Mouse (Mus musculus): Measurements from ENCODE around the gene Olfr705. TPM values are rescaled to one million over a fixed set of nuclear protein-coding genes. Genes with fewer than 3 reads are reported as not detected.
"Not testable (repeated sequence)": the region's sequence is repeated elsewhere in the genome, so short reads cannot be mapped to it uniquely, and the experiment has no call there.

Gene Olfr705
- not detected in 2 replicates for polyA plus RNA-seq (2015; fragmentation: Nextera tagmentation; extraction: Ambion mirVana)

GRCm38 (mm10) chr7:106876791-106877190 is at the start of gene Olfr705:
Gene Olfr705, minus strand, starts transcription at chr7:106876891.
- no peaks in the 10 kb centered on the region for H3K9me3 ChIP-seq (ENCODE audit: control insufficient read depth)
- no peaks in the 10 kb centered on the region for H3K4me1 ChIP-seq (replicated peaks; ENCODE audit: control insufficient read depth, insufficient read depth, low read length)
- no peak within 1 kb of the TSS for H3K27ac ChIP-seq (ENCODE audit: low read depth, low read length)
- H3K9ac ChIP-seq (ENCODE audit: low read depth, low read length), result no peak within 1 kb of the TSS
- H3K4me2 ChIP-seq (replicated peaks; ENCODE audit: low read depth), result no peak within 1 kb of the TSS
- H3K4me3 ChIP-seq (ENCODE audit: low read depth, low read length), result no peak within 1 kb of the TSS
- no peak for TF ChIP-seq CTCF (IDR thresholded peaks at IDR 0.05; ENCODE audit: low read depth)
- 73% methylated on average over 3 of the region's 3 CpGs for WGBS
- no peaks in the 10 kb centered on the region for H3K27me3 ChIP-seq (replicated peaks; ENCODE audit: control insufficient read depth, insufficient read depth, low read length)
- no peaks in the 10 kb centered on the region for H3K36me3 ChIP-seq (ENCODE audit: control insufficient read depth, insufficient read depth)
- ATAC-seq, result no peak

GRCm38 (mm10) chr7:106920961-106921360 is 44.3 kb upstream of the Olfr705 start:
- ATAC-seq; H3K27ac ChIP-seq (ENCODE audit: low read depth, low read length); H3K4me3 ChIP-seq (ENCODE audit: low read depth, low read length); H3K9ac ChIP-seq (ENCODE audit: low read depth, low read length); H3K9me3 ChIP-seq (ENCODE audit: control insufficient read depth); H3K4me2 ChIP-seq (replicated peaks; ENCODE audit: low read depth); H3K27me3 ChIP-seq (replicated peaks; ENCODE audit: control insufficient read depth, insufficient read depth, low read length); H3K4me1 ChIP-seq (replicated peaks; ENCODE audit: control insufficient read depth, insufficient read depth, low read length); H3K36me3 ChIP-seq (ENCODE audit: control insufficient read depth, insufficient read depth): not testable (repeated sequence)
- WGBS, result 85% methylated on average over 7 of the region's 7 CpGs

- no peak within 1 kb of the TSS for H3K4me2 ChIP-seq (replicated peaks; ENCODE audit: low read depth)
- no peak within 1 kb of the TSS for H3K4me3 ChIP-seq (ENCODE audit: low read depth, low read length)
- H3K9me3 ChIP-seq (ENCODE audit: control insufficient read depth), result no peaks in the 10 kb centered on the region
- no peaks in the 10 kb centered on the region for H3K4me1 ChIP-seq (replicated peaks; ENCODE audit: control insufficient read depth, insufficient read depth, low read length)
- peak; percentile 36 for TF ChIP-seq CTCF (IDR thresholded peaks at IDR 0.05; ENCODE audit: low read depth)
- no peaks in the 10 kb centered on the region for H3K27me3 ChIP-seq (replicated peaks; ENCODE audit: control insufficient read depth, insufficient read depth, low read length)
- ATAC-seq, result no peak
- 59% methylated on average over 2 of the region's 2 CpGs for WGBS
- no peaks in the 10 kb centered on the region for H3K36me3 ChIP-seq (ENCODE audit: control insufficient read depth, insufficient read depth)
- no peak within 1 kb of the TSS for H3K9ac ChIP-seq (ENCODE audit: low read depth, low read length)
- H3K27ac ChIP-seq (ENCODE audit: low read depth, low read length), result no peak within 1 kb of the TSS
Measured at GRCm38 (mm10) chr7:106907676-106908075, 31.0 kb upstream of the Olfr705 start, which contains the start of gene Olfr1532-ps1. Gene Olfr1532-ps1, plus strand, starts transcription at chr7:106908001.

- 84% methylated on average over 3 of the region's 3 CpGs for WGBS
- H3K4me2 ChIP-seq (replicated peaks; ENCODE audit: low read depth), result not testable (repeated sequence)
Measured at GRCm38 (mm10) chr7:106901141-106901540, 24.4 kb upstream of the Olfr705 start, which contains the start of gene Olfr707. Gene Olfr707, minus strand, starts transcription at chr7:106901241.

GRCm38 (mm10) chr7:106888062-106888461 is 11.4 kb upstream of the Olfr705 start, which contains the start of gene Olfr706:
Gene Olfr706, minus strand, starts transcription at chr7:106888162.
- Histone ChIP-seq H3K9me3 (ENCODE audit: control insufficient read depth) (no peaks in the 10 kb centered on the region), H3K36me3 (ENCODE audit: control insufficient read depth, insufficient read depth) (no peaks in the 10 kb centered on the region), H3K27ac (ENCODE audit: low read depth, low read length) (no peak within 1 kb of the TSS), H3K27me3 (replicated peaks; ENCODE audit: control insufficient read depth, insufficient read depth, low read length) (no peaks in the 10 kb centered on the region), H3K4me2 (replicated peaks; ENCODE audit: low read depth) (no peak within 1 kb of the TSS), H3K4me1 (replicated peaks; ENCODE audit: control insufficient read depth, insufficient read depth, low read length) (no peaks in the 10 kb centered on the region), H3K9ac (ENCODE audit: low read depth, low read length) (no peak within 1 kb of the TSS), H3K4me3 (ENCODE audit: low read depth, low read length) (no peak within 1 kb of the TSS)
- 84% methylated on average over 2 of the region's 2 CpGs for WGBS
- TF ChIP-seq CTCF (IDR thresholded peaks at IDR 0.05; ENCODE audit: low read depth), result no peak
- no peak for ATAC-seq

More at GRCm38 (mm10) chr7:106901141-106901540, 24.4 kb upstream of the Olfr705 start, which contains the start of gene Olfr707:
- H3K4me3 ChIP-seq (ENCODE audit: low read depth, low read length); H3K9me3 ChIP-seq (ENCODE audit: control insufficient read depth); H3K27me3 ChIP-seq (replicated peaks; ENCODE audit: control insufficient read depth, insufficient read depth, low read length); H3K27ac ChIP-seq (ENCODE audit: low read depth, low read length); H3K36me3 ChIP-seq (ENCODE audit: control insufficient read depth, insufficient read depth); ATAC-seq; H3K9ac ChIP-seq (ENCODE audit: low read depth, low read length); H3K4me1 ChIP-seq (replicated peaks; ENCODE audit: control insufficient read depth, insufficient read depth, low read length): not testable (repeated sequence)

- TF ChIP-seq CTCF (IDR thresholded peaks at IDR 0.05; ENCODE audit: low read depth), result no peak
- Histone ChIP-seq H3K9ac (ENCODE audit: low read depth, low read length) (no peak within 1 kb of the TSS), H3K9me3 (ENCODE audit: control insufficient read depth) (no peaks in the 10 kb centered on the region), H3K27me3 (replicated peaks; ENCODE audit: control insufficient read depth, insufficient read depth, low read length) (no peaks in the 10 kb centered on the region), H3K27ac (ENCODE audit: low read depth, low read length) (no peak within 1 kb of the TSS), H3K4me2 (replicated peaks; ENCODE audit: low read depth) (no peak within 1 kb of the TSS), H3K4me1 (replicated peaks; ENCODE audit: control insufficient read depth, insufficient read depth, low read length) (no peaks in the 10 kb centered on the region), H3K36me3 (ENCODE audit: control insufficient read depth, insufficient read depth) (no peaks in the 10 kb centered on the region), H3K4me3 (ENCODE audit: low read depth, low read length) (no peak within 1 kb of the TSS)
- no peak for ATAC-seq
Measured at GRCm38 (mm10) chr7:106862885-106863284, 13.8 kb downstream of the Olfr705 start, which contains the start of gene Olfr704. Gene Olfr704, plus strand, starts transcription at chr7:106863185.

- no peak for ATAC-seq
- Histone ChIP-seq H3K4me2 (replicated peaks; ENCODE audit: low read depth) (no peak within 1 kb of the TSS), H3K9ac (ENCODE audit: low read depth, low read length) (no peak within 1 kb of the TSS), H3K9me3 (ENCODE audit: control insufficient read depth) (no peaks in the 10 kb centered on the region), H3K36me3 (ENCODE audit: control insufficient read depth, insufficient read depth) (no peaks in the 10 kb centered on the region), H3K4me3 (ENCODE audit: low read depth, low read length) (no peak within 1 kb of the TSS), H3K27me3 (replicated peaks; ENCODE audit: control insufficient read depth, insufficient read depth, low read length) (no peaks in the 10 kb centered on the region), H3K4me1 (replicated peaks; ENCODE audit: control insufficient read depth, insufficient read depth, low read length) (no peaks in the 10 kb centered on the region), H3K27ac (ENCODE audit: low read depth, low read length) (no peak within 1 kb of the TSS)
- TF ChIP-seq CTCF (IDR thresholded peaks at IDR 0.05; ENCODE audit: low read depth), result no peak
- 56% methylated on average over 2 of the region's 2 CpGs for WGBS
Measured at GRCm38 (mm10) chr7:106843060-106843459, 33.6 kb downstream of the Olfr705 start, which contains the start of gene Olfr703. Gene Olfr703, plus strand, starts transcription at chr7:106843360.

Data from intestine, postnatal 0 days (tissue).